Mouse (Mus musculus) ES-E14 (cell line): ENCODE measurements around the gene Eif1b.

Experiments
- CHD2 ChIP-seq: IDR thresholded peaks from 2 replicates; pipeline ENCODE4 v1.6.1; 2014; ENCODE audit warnings: mild to moderate bottlenecking, low read depth, low read length, inconsistent platforms
- HCFC1 ChIP-seq: IDR thresholded peaks from 2 replicates; pipeline ENCODE4 v1.6.1; 2012; ENCODE audit warnings: low read length, inconsistent platforms, borderline replicate concordance; ENCODE audit not compliant: insufficient read depth
- MAFK ChIP-seq: IDR thresholded peaks from 2 replicates; pipeline ENCODE4 v1.6.1; 2014; ENCODE audit warnings: mild to moderate bottlenecking, low read depth, low read length, inconsistent platforms; ENCODE audit not compliant: insufficient read depth
- ZC3H11A ChIP-seq: IDR thresholded peaks from 2 replicates; pipeline ENCODE4 v1.6.1; 2012; ENCODE audit warnings: low read depth, mild to moderate bottlenecking, inconsistent platforms, low read length, borderline replicate concordance
- ZNF384 ChIP-seq: IDR thresholded peaks from 2 replicates; pipeline ENCODE4 v1.6.1; 2012; ENCODE audit warnings: low read depth, low read length, inconsistent platforms

DNA sequence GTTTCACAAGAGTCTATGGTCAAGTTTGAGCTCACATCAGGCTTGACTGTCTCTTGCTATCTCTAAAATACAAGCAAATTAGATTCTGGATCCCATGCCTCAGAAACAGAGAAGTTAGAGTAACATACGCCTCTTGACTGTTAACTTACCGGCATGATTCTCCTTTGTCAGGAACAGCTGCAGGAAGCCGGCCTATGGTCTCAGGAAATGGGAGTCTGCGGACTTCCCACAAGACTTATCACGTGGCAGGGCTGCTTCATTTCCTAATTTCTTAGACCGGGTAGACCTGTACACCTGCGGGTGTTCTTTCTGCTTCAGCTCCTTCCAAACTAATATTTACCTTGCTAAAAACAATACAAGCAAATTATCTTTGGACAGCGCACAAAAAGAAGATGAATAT, 24.7 kb downstream of the Eif1b start:
- no peak for TF ChIP-seq ZC3H11A
- TF ChIP-seq CHD2, result no peak
- TF ChIP-seq HCFC1, result no peak
- TF ChIP-seq ZNF384, result no peak
- TF ChIP-seq MAFK, result no peak
